Mouse (Mus musculus): ENCODE data around the gene Car10. TPM values are rescaled to one million over a fixed set of nuclear protein-coding genes. Genes with fewer than 3 reads are reported as not detected.

The Car10 gene
- total RNA-seq, 2 experiments from 2014 or later: not detected

- no peak for DNase-seq
Measured at GRCm38 (mm10) chr11:93497896-93498295, 400.1 kb downstream of the Car10 start.

DNA sequence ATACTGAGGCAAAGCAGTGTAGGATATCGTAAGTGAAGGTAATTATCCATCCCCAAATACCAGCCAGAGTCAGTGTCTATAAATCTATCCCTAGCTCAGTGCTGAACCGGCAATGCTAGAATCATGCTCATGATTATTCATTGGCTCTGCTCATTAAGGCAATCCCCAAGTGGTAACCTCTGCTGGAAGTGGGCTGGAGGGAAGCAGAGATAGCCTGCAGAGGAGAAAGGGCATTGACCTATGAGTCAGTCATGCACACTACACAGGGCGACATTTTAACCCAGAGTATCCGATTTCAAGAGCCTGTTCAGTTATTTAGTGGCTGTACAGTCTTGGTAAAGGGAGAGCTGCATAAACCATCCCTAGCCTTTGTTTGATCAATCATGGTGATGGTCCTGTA, 402.6 kb downstream of the Car10 start:
- no peak for DNase-seq

DNA sequence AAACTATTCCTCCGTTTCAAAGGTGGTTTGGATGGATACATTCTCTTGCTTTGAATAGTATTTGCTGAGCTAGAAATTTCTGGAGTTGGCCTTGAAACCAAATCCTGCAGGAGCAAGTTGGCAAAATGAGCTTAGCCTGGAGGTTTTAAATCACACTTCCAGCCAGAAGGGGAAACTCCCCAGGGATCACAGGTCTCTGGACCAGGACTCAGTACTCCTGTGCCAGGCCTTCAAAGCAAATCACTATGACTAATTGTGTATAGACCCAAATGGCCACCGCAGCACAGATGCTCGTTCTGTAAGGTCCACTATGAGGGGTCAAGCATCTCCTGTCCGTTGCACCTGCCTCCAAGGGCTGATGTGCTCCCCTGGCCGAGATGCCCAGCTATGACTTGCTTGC, 403.8 kb downstream of the Car10 start:
- DNase-seq: no peak

GRCm38 (mm10) chr11:93502864-93503263, 405.0 kb downstream of the Car10 start:
- no peak for DNase-seq

- DNase-seq: peak in 1 of 2 experiments; percentile 31
Measured at GRCm38 (mm10) chr11:93503469-93503868, 405.6 kb downstream of the Car10 start.

- DNase-seq: no peak
Measured at GRCm38 (mm10) chr11:93509527-93510235, 411.9 kb downstream of the Car10 start.

- no peak for DNase-seq
Measured at GRCm38 (mm10) chr11:93512843-93513242, 415.0 kb downstream of the Car10 start.

DNA sequence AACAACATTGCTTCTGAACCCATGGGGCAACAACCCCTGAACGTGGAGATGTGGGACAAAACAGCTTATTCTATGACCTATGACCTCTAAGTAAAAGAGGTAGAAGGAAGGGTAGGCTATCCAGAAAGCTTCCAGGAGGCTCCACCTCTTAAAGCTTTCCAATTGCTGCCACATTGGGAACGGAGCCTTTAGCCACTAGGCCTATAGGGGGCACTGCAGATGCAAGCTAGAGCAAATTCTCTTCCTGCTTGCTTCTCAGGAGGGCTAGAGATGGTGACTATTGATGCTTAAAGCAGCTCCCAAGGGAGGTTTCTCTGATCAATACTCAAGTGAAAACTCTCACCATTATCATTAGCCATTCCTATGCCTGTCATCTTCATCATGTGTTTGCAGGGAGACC, 416.6 kb downstream of the Car10 start:
- DNase-seq: no peak

- no peak for DNase-seq
Measured at GRCm38 (mm10) chr11:93515566-93515965, 417.7 kb downstream of the Car10 start.

- DNase-seq: no peak
Measured at GRCm38 (mm10) chr11:93516216-93516615, 418.4 kb downstream of the Car10 start.

DNA sequence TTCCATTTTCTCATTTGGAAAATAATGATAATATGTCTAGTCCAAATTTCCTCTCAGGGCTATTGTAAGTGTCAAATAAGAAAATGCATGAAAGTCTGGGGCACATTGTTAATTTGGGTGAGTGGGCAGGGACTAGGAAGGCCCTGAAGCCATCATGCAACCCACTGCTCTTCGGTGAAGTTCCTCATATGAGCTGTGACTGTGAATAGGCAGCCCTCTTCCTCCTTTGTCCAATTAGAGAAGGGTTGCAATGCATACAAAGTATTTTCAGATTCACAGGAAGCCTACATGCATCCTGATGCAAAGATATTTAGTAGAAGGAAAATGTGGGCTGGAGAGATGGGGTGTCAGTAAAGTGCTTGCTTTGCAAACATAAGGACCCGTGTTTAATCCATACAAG, 419.1 kb downstream of the Car10 start:
- no peak for DNase-seq

DNA sequence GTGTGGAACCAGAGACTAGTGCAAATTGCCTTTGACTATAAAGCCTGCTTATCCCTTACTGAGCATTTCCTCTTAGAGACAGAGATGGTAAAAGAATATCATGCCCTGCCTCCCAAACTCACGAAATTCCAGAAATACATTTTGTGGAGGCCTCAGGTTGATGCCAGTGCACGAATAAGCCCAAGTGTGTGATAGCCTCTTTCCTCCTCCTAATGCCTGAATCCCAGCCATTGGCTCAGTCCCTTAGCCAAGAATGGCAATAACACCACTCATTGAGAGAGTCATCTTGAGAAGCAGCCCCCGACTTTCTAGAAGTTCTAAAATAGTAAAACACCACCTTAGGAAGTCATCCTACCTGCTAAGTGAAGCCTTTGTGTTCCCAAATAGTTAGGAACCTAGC, 424.7 kb downstream of the Car10 start:
- no peak for DNase-seq

DNA sequence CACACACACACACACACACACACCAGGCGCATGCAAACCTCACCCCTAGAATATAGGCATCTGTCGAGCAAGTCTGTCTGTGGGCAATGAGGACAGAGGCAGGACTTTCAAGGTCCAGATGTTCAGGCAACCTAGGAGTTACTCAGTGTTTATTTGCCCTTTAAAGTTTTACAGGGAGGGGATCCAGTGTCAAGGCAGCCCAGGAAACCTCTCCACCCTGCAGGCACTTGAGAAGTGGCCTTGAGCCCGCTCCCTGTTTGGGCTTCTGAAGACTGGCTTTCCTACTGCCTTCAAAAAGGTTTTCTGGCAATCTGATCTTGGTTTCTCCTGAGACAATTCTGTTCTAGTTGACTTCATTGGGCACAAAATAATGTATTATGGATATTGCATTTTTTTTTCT, 428.1 kb downstream of the Car10 start:
- no peak for DNase-seq

GRCm38 (mm10) chr11:93531029-93531680, 433.3 kb downstream of the Car10 start:
- peak; percentile 65 to 72 for DNase-seq

- DNase-seq: no peak
Measured at GRCm38 (mm10) chr11:93536244-93536643, 438.4 kb downstream of the Car10 start.

GRCm38 (mm10) chr11:93548904-93549303, 451.1 kb downstream of the Car10 start:
- DNase-seq: no peak

GRCm38 (mm10) chr11:93550908-93551307, 453.1 kb downstream of the Car10 start:
- peak; percentile 6 to 28 for DNase-seq

DNA sequence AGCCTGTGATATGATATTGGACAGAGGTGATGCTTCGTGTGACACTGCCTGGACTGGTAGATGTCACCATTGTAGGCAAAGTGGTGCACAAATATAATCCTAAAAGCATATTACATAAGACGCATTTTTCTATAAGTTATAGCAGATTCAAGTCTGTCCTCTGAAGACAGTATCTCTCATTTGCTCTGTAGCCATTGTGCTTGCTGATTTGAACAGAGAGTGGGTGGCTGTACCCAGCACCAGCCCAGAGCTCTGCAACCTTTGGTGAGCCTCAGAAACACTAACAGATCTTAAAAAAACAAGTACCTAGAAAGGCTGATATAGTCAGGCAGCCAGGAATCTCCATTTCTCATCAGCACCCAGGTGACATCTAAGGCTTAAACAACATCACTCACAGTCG, 461.3 kb downstream of the Car10 start:
- no peak for DNase-seq

DNA sequence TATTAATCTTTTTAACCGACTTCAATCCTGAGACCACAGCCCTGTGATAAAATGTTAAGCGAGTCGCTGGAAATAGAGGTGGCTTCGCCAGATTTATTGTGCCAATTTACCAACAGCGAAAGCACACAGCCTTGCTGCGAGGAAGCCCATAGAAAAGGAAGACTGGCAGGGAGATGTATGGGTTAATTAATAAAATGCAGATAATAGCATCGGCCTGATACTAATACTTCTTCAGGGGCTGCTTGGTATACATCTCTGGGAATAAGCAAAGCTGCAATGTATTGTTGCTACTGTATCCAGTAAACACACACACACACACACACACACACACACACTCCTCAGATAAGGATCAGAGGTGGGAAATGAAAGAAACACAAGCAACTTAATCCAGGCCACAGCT, 462.7 kb downstream of the Car10 start:
- no peak for DNase-seq

GRCm38 (mm10) chr11:93562330-93562865, 464.6 kb downstream of the Car10 start:
- no peak for DNase-seq

- no peak for DNase-seq
Measured at GRCm38 (mm10) chr11:93565756-93566155, 467.9 kb downstream of the Car10 start.

GRCm38 (mm10) chr11:93571917-93572641, 474.3 kb downstream of the Car10 start:
- DNase-seq: no peak

- DNase-seq: no peak
Measured at GRCm38 (mm10) chr11:93577441-93577840, 479.6 kb downstream of the Car10 start.
